ENCODE assay signal across 20 mouse cellular contexts in genomic region chr8:11323681-11324080, GRCm38 (mm10). TPM values are rescaled to one million over a fixed set of nuclear protein-coding genes. Genes with fewer than 3 reads are reported as not detected.
DNase-seq lines count a peak whose midpoint lies in the region; ATAC-seq and TF ChIP-seq lines count a peak whose summit lies in the region.
"Had no signal": no experiment of that assay in that cellular context is flagged by ENCODE, and none has a peak within 500 bp of the region (broad histone marks: within the 10 kb centered on the region; RNA-seq: fewer than 3 reads in every experiment).

No protein-coding gene starts in this region.

- no peak overlapping the region for H3K4me2 ChIP-seq in heart, postnatal 0 days (ENCODE audit: low read depth, low read length)
- H3K4me2 ChIP-seq in lung, postnatal 0 days (replicated peaks; ENCODE audit: low read depth, low read length): no peak overlapping the region
- H3K4me2 ChIP-seq: hindbrain, embryonic 14.5 days; intestine, embryonic 15.5 days; liver, embryonic 12.5 days; midbrain, embryonic 11.5 days had no signal

- DNase-seq in gastrocnemius, adult 2 months: no peak
- DNase-seq in gastrocnemius, adult 8-10 months (ENCODE audit: low spot score in 2 of 2): no peak
- DNase-seq in heart, postnatal 0 days (ENCODE audit: low spot score): no peak
- no peak for DNase-seq in heart, postnatal 10 days
- no peak for DNase-seq in lung, postnatal 0 days (ENCODE audit: low spot score)
- DNase-seq in lung, postnatal 10 days: no peak
- DNase-seq in skeletal muscle tissue, adult 2 months (ENCODE audit: low read depth, low spot score): peak; percentile 44
- DNase-seq: adrenal gland, adult 8-10 months; cerebellum, adult 11-12 months; cerebellum, postnatal 25 days; left cerebral cortex, postnatal 4 days; right cerebral cortex, postnatal 14 days; thymus, adult 18-20 months had no signal

- no peak for TF ChIP-seq CTCF in gastrocnemius, adult 2 months (IDR thresholded peaks at IDR 0.05)
- TF ChIP-seq CTCF in heart, postnatal 0 days (IDR thresholded peaks at IDR 0.05; ENCODE audit: low read depth): no peak
- no peak for TF ChIP-seq CTCF in lung, postnatal 0 days (IDR thresholded peaks at IDR 0.05)

- H3K36me3 ChIP-seq in heart, postnatal 0 days (replicated peaks; ENCODE audit: control insufficient read depth, insufficient read depth, low read length): peaks cover 12% of the 10 kb centered on the region; the same call in 1 of the 2 replicates
- H3K36me3 ChIP-seq in lung, postnatal 0 days (ENCODE audit: insufficient read depth, low read length): no peaks in the 10 kb centered on the region
- H3K36me3 ChIP-seq: intestine, embryonic 15.5 days; liver, embryonic 12.5 days had no signal

- H3K27ac ChIP-seq in gastrocnemius, adult 2 months: peak overlapping the region; percentile 73
- peak overlapping the region; percentile 82 for H3K27ac ChIP-seq in heart, postnatal 0 days (ENCODE audit: low read depth)
- H3K27ac ChIP-seq in lung, postnatal 0 days (ENCODE audit: low read length): peak overlapping the region; percentile 69; the same call in 1 of the 2 replicates
- H3K27ac ChIP-seq: intestine, embryonic 15.5 days; liver, embryonic 12.5 days had no signal

- intact Hi-C loops in gastrocnemius, adult 2 months (cut with DNase I): no loop called here
- intact Hi-C loops in heart, postnatal 10 days (cut with DNase I): no loop called here

- TF ChIP-seq EP300 in heart, postnatal 0 days (IDR thresholded peaks at IDR 0.05; ENCODE audit: low read depth): no peak
- TF ChIP-seq EP300 in lung, postnatal 0 days (IDR thresholded peaks at IDR 0.05): no peak

- H3K9ac ChIP-seq in heart, postnatal 0 days (replicated peaks; ENCODE audit: low read depth, low read length): no peak overlapping the region
- H3K9ac ChIP-seq in lung, postnatal 0 days (replicated peaks; ENCODE audit: low read depth): no peak overlapping the region
- H3K9ac ChIP-seq: hindbrain, embryonic 14.5 days; intestine, embryonic 15.5 days; liver, embryonic 12.5 days had no signal

- WGBS in heart, postnatal 0 days: 71% methylated on average over 1 of the region's 1 CpGs
- WGBS in lung, postnatal 0 days: 33% methylated on average over 1 of the region's 1 CpGs

- H3K4me3 ChIP-seq in gastrocnemius, adult 2 months: peak overlapping the region; percentile 17; the same call in 1 of the 2 replicates
- no peak overlapping the region for H3K4me3 ChIP-seq in heart, postnatal 0 days (ENCODE audit: low read depth, low read length)
- no peak overlapping the region for H3K4me3 ChIP-seq in lung, postnatal 0 days (ENCODE audit: low read depth, low read length)
- H3K4me3 ChIP-seq: erythroblast, embryonic 14.5 days; intestine, embryonic 15.5 days; liver, embryonic 12.5 days had no signal

- peaks cover 85% of the 10 kb centered on the region for H3K4me1 ChIP-seq in heart, postnatal 0 days (ENCODE audit: control insufficient read depth, insufficient read depth)
- H3K4me1 ChIP-seq in lung, postnatal 0 days (ENCODE audit: insufficient read depth, low read depth, low read length): peaks cover 39% of the 10 kb centered on the region; the same call in 1 of the 2 replicates
- H3K4me1 ChIP-seq: liver, embryonic 12.5 days had no signal

- no peaks in the 10 kb centered on the region for H3K27me3 ChIP-seq in heart, postnatal 0 days (ENCODE audit: control insufficient read depth, insufficient read depth, low read length)
- no peaks in the 10 kb centered on the region for H3K27me3 ChIP-seq in lung, postnatal 0 days (replicated peaks; ENCODE audit: insufficient read depth, low read length)
- H3K27me3 ChIP-seq: intestine, embryonic 15.5 days; liver, embryonic 12.5 days had no signal

- no peak for ATAC-seq in heart, postnatal 0 days (ENCODE audit: insufficient read depth, low read depth)
- ATAC-seq in lung, postnatal 0 days: no peak
- no peak for ATAC-seq in cerebellum, adult (ENCODE audit: insufficient number of reproducible peaks, low FRiP score, low TSS enrichment)
- ATAC-seq: forebrain, embryonic 16.5 days; intestine, embryonic 15.5 days; liver, embryonic 12.5 days had no signal

- no peaks in the 10 kb centered on the region for H3K9me3 ChIP-seq in heart, postnatal 0 days (replicated peaks; ENCODE audit: control insufficient read depth, low read length)
- no peaks in the 10 kb centered on the region for H3K9me3 ChIP-seq in lung, postnatal 0 days (ENCODE audit: low read length)
- H3K9me3 ChIP-seq: intestine, embryonic 15.5 days; liver, embryonic 12.5 days had no signal

RNA-seq across cellular contexts. Expression of gene Col4a1, which starts 11.1 kb away (rescaled TPM):
- 100 to 1,000 TPM in 1 of 2 experiments, 10 to 100 TPM in 1; 73.3 to 117 TPM for total RNA-seq in gastrocnemius, adult 2 months (2021)
- total RNA-seq in gastrocnemius, adult 8-10 months (2022): 10 to 100 TPM; 27.4 to 61.7 (median 46.3) TPM
- 921 and 1,061 TPM in 2 replicates for total RNA-seq in heart, postnatal 0 days (2014; rRNA removed; ENCODE audit: low replicate concordance)
- polyA plus RNA-seq in heart, postnatal 0 days (2015; fragmentation: Nextera tagmentation; extraction: Ambion mirVana): 163 and 191 TPM in 2 replicates
- total RNA-seq in heart, postnatal 10 days (2021): 1,000 to 10,000 TPM; 1,260 to 1,378 TPM
- 346 and 376 TPM in 2 replicates for polyA plus RNA-seq in lung, postnatal 0 days (2015; fragmentation: Nextera tagmentation; extraction: Ambion mirVana)

RNA-seq across cellular contexts. Expression of gene Col4a2, which starts 11.1 kb away (rescaled TPM):
- 10 to 100 TPM; 51.3 to 69.5 TPM for total RNA-seq in gastrocnemius, adult 2 months (2021)
- total RNA-seq in gastrocnemius, adult 8-10 months (2022): 10 to 100 TPM; 17.8 to 38.4 (median 26.0) TPM
- total RNA-seq in heart, postnatal 0 days (2014; rRNA removed; ENCODE audit: low replicate concordance): 315 and 329 TPM in 2 replicates
- polyA plus RNA-seq in heart, postnatal 0 days (2015; fragmentation: Nextera tagmentation; extraction: Ambion mirVana): 87.7 and 98.5 TPM in 2 replicates
- total RNA-seq in heart, postnatal 10 days (2021): 100 to 1,000 TPM; 697 to 713 TPM
- 183 and 189 TPM in 2 replicates for polyA plus RNA-seq in lung, postnatal 0 days (2015; fragmentation: Nextera tagmentation; extraction: Ambion mirVana)
